Mouse (Mus musculus): ENCODE measurements around the gene Rbm12. TPM values are rescaled to one million over a fixed set of nuclear protein-coding genes. Genes with fewer than 3 reads are reported as not detected.

The Rbm12 gene
- 10.4 and 11.6 TPM in 2 replicates for polyA plus RNA-seq (2015; fragmentation: Nextera tagmentation; extraction: Ambion mirVana)

DNA sequence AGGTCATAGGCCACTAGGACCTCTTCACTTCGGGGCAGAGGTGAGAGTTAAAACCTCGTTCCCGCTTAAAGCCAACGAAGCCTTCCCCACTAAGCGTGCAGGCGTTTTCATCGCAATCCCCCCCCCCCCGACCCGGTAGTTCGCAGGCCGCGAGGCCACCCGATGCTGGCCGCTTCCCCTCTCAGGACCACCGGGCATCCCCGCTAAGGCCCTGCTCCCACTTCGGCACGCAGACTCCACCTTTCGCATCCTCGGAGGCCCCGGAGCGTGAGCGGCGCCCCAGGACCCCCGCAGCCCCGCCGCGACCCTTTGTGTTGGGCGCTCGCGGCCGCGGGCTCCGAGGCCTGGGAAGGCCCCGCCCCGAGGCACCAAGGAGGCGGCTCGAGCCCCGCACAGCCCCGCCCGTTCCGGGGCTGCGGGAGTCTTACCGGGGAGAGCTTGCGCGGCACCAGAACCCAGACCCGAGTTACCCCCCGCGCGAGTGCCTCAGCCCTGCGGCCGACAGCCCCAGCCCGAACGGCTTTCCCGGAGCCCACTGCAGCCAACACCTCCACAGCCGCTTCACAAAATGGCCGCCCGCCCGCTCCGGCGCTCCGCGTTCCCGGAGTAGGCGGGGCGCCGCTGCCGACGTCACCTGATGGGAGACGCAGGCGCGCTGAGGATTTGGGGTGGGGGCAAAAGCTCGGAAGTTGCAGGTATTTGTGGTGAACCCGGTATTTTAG is at the start of gene Rbm12, which contains the start of gene Cpne1:
Gene Rbm12, minus strand, starts transcription at position 621 of the 722 bp plus-strand sequence.
Gene Cpne1, minus strand, starts transcription at position 608 of the 722 bp plus-strand sequence.

GRCm38 (mm10) chr2:156143953-156144724 is 32.4 kb upstream of the Rbm12 start, which contains the start of the genes Romo1 and Nfs1:
Romo1 (plus strand) TSS chr2:156144039.
Nfs1 (minus strand) TSS chr2:156144186.

DNA sequence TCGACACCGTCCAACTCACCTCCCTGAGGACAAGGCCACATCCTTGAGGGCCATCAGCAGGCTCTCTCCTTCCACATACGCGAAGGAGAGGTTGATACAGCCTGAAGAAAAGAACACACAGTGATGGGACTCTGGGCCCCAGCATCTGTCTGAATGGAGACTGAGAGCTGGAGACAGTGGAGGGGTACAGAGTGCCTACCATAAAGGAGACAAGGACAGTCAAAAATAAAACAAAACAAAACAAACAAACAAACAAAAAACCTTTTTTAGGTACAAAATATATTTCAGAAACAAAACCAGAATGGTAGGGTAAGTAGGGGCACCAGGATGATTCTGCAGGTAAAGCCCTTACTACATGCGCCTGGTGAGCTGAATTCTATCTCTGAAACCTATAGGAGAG is 15.2 kb upstream of the Rbm12 start, which contains the start of gene Gm28036:
Gene Gm28036, minus strand, starts transcription at position 101 of the 400 bp plus-strand sequence.

DNA sequence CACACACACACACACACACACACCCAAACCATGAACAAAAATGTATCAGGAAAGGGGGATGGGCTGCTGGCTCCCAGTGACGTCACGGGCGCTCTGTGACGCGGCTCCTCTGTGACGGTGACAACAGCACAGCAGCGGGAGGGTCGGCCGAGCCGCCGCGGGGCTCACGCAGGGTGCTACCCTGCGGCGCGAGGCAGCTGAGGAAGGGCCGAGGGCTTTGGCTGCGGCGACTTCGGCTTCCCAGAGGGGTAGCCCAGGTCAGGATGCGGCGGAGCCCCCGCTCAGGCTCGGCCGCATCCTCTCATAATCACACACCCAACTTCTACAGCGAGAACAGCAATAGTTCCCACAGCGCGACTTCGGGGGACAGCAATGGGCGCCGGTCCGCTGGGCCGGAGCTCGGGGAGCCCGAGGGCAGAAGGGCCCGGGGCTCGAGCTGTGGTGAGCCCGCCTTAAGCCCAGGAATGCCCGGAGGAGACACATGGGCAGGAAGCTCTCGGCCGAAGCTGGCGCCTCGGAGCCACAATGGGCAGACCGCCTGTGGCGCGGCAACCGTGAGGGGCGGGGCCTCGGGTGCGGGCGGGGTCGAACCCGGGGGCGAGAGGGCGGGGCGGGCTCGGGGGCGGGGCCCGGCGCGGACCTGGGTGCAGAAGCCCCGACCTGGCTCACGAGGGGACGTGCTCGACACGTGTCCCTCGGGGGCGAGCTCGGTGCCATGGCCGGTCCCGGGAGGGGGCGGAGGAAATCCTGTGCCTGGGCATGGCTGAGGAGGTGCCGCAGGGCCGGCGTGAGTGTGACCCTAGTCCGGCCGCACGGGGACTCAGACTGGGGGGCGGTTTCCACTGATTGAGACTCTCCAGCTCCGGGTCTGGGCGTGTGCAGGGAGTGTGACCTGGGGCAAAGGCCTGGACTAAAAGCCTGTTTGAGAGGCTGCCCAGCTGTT is 46.4 kb downstream of the Rbm12 start, which contains the start of gene Spag4:
Gene Spag4, plus strand, starts transcription at position 77 of the 943 bp plus-strand sequence.

GRCm38 (mm10) chr2:156052816-156053215 is 59.0 kb downstream of the Rbm12 start, which contains the start of gene Fer1l4:
Fer1l4 (minus strand) TSS chr2:156052947.

Other genes with a start within 250 kb of the Rbm12 start
- 21.0 and 22.5 TPM in 2 replicates for gene Uqcc1, start 181.7 kb downstream of the Rbm12 start, polyA plus RNA-seq (2015; fragmentation: Nextera tagmentation; extraction: Ambion mirVana)
- not detected in 2 replicates for gene Gm15557, start 171.2 kb downstream of the Rbm12 start, polyA plus RNA-seq (2015; fragmentation: Nextera tagmentation; extraction: Ambion mirVana)
- gene Gdf5, start 166.6 kb downstream of the Rbm12 start, polyA plus RNA-seq (2015; fragmentation: Nextera tagmentation; extraction: Ambion mirVana): 0.12 TPM in 1 of 2 replicates, not detected in the other
- 11.2 and 11.7 TPM in 2 replicates for gene Cep250, start 155.5 kb downstream of the Rbm12 start, polyA plus RNA-seq (2015; fragmentation: Nextera tagmentation; extraction: Ambion mirVana)
- gene 6430550D23Rik, start 104.0 kb downstream of the Rbm12 start, polyA plus RNA-seq (2015; fragmentation: Nextera tagmentation; extraction: Ambion mirVana): 0.91 and 1.4 TPM in 2 replicates
- 86.9 and 101 TPM in 2 replicates for gene Ergic3, start 103.9 kb downstream of the Rbm12 start, polyA plus RNA-seq (2015; fragmentation: Nextera tagmentation; extraction: Ambion mirVana)
- gene Fer1l4, start 59.0 kb downstream of the Rbm12 start, polyA plus RNA-seq (2015; fragmentation: Nextera tagmentation; extraction: Ambion mirVana): not detected in 2 replicates
- gene Spag4, start 46.8 kb downstream of the Rbm12 start, polyA plus RNA-seq (2015; fragmentation: Nextera tagmentation; extraction: Ambion mirVana): 1.5 and 2.0 TPM in 2 replicates
- 32.5 and 32.6 TPM in 2 replicates for gene Cpne1, start within 50 bp of the Rbm12 start, polyA plus RNA-seq (2015; fragmentation: Nextera tagmentation; extraction: Ambion mirVana)
- gene Gm28036, start 15.1 kb upstream of the Rbm12 start, polyA plus RNA-seq (2015; fragmentation: Nextera tagmentation; extraction: Ambion mirVana): 2.3 and 6.4 TPM in 2 replicates
- gene Romo1, start 32.1 kb upstream of the Rbm12 start, polyA plus RNA-seq (2015; fragmentation: Nextera tagmentation; extraction: Ambion mirVana): 299 and 335 TPM in 2 replicates
- gene Nfs1, start 32.2 kb upstream of the Rbm12 start, polyA plus RNA-seq (2015; fragmentation: Nextera tagmentation; extraction: Ambion mirVana): 55.8 and 59.4 TPM in 2 replicates
- 456 and 510 TPM in 2 replicates for gene Rbm39, start 68.3 kb upstream of the Rbm12 start, polyA plus RNA-seq (2015; fragmentation: Nextera tagmentation; extraction: Ambion mirVana)
- gene Phf20, start 84.5 kb upstream of the Rbm12 start, polyA plus RNA-seq (2015; fragmentation: Nextera tagmentation; extraction: Ambion mirVana): 23.7 and 26.6 TPM in 2 replicates
- 5.4 and 6.7 TPM in 2 replicates for gene Cnbd2, start 200.3 kb upstream of the Rbm12 start, polyA plus RNA-seq (2015; fragmentation: Nextera tagmentation; extraction: Ambion mirVana)
- gene Scand1, start 200.7 kb upstream of the Rbm12 start, polyA plus RNA-seq (2015; fragmentation: Nextera tagmentation; extraction: Ambion mirVana): 82.2 and 90.4 TPM in 2 replicates